Mouse (Mus musculus) liver, embryonic 11.5 days (tissue): ENCODE results near the gene Gm960. TPM values are rescaled to one million over a fixed set of nuclear protein-coding genes. Genes with fewer than 3 reads are reported as not detected.

Experiments used
- ATAC-seq: fragments of 200-750 bp; cut with Nextera tagmentation; replicated peaks from 2 replicates; pipeline ENCODE4 v1.8.0; 2017; ENCODE audit warnings: moderate number of reproducible peaks, mild to moderate bottlenecking, moderate TSS enrichment, moderate library complexity; ENCODE audit not compliant: low FRiP score
- DNase-seq: peaks from one replicate; pipeline ENCODE4 v3.0.0-alpha.2; 2017; ENCODE audit warnings: low spot score
- H3K27ac ChIP-seq: fragments of 300-500 bp; sonication (generic); 2 replicates; pipeline ENCODE4 v1.5.1; 2014; ENCODE audit warnings: mild to moderate bottlenecking, low read depth, low read length, control low read depth
- H3K27me3 ChIP-seq: fragments of 300-500 bp; sonication (generic); replicated peaks from 2 replicates; pipeline ENCODE4 v1.6.1; 2014; ENCODE audit warnings: low read length, mixed read lengths; ENCODE audit not compliant: control insufficient read depth, insufficient read depth
- H3K36me3 ChIP-seq: fragments of 300-500 bp; sonication (generic); 2 replicates; pipeline ENCODE4 v1.6.1; 2014; ENCODE audit warnings: mild to moderate bottlenecking, low read length, moderate library complexity, mixed read lengths; ENCODE audit not compliant: control insufficient read depth, insufficient read depth
- H3K4me1 ChIP-seq: fragments of 300-500 bp; sonication (generic); replicated peaks from 2 replicates; pipeline ENCODE4 v1.6.1; 2014; ENCODE audit warnings: low read length, mixed read lengths; ENCODE audit not compliant: control insufficient read depth, insufficient read depth
- H3K4me2 ChIP-seq: fragments of 300-500 bp; sonication (generic); 2 replicates; pipeline ENCODE4 v1.6.1; 2014; ENCODE audit warnings: mild to moderate bottlenecking, control low read depth, moderate library complexity
- H3K4me3 ChIP-seq: fragments of 300-500 bp; sonication (generic); 2 replicates; pipeline ENCODE4 v1.5.1; 2014; ENCODE audit warnings: low read depth, low read length, control low read depth
- H3K9ac ChIP-seq: fragments of 300-500 bp; sonication (generic); 2 replicates; pipeline ENCODE4 v1.6.1; 2014; ENCODE audit warnings: low read depth, low read length, control low read depth
- H3K9me3 ChIP-seq: fragments of 300-500 bp; sonication (generic); 2 replicates; pipeline ENCODE4 v1.6.1; 2016; ENCODE audit warnings: low read length, inconsistent platforms, mixed read lengths; ENCODE audit not compliant: control insufficient read depth
- WGBS: fragments of 180-500 bp; shearing (Covaris S2); extraction: QIAGEN DNeasy Blood & Tissue Kit; methylation state at CpG from one replicate; pipeline ENCODE4 v1.1.7; 2014; 5-methylcytosine and 5-hydroxymethylcytosine counted together
- polyA plus RNA-seq: library from polyadenylated mRNA; unstranded; fragments of >200 nt; fragmentation: Nextera tagmentation; extraction: Ambion mirVana; gene quantifications from 2 replicates; pipeline ENCODE4 v1.2.1, GENCODE M21; 2014

The Gm960 gene
- 0.82 and 2.0 TPM in 2 replicates for polyA plus RNA-seq

- peak within 1 kb of the TSS; percentile 53 for H3K4me3 ChIP-seq
- peaks cover 41% of the 10 kb centered on the region for H3K27me3 ChIP-seq
- H3K36me3 ChIP-seq: no peaks in the 10 kb centered on the region
- H3K9me3 ChIP-seq: no peaks in the 10 kb centered on the region
- H3K4me1 ChIP-seq: no peaks in the 10 kb centered on the region
- no peak within 1 kb of the TSS for H3K27ac ChIP-seq
- 2% methylated on average over 40 of the region's 40 CpGs for WGBS
- H3K4me2 ChIP-seq: peak within 1 kb of the TSS; percentile 74
- DNase-seq: peak; percentile 68
- H3K9ac ChIP-seq: no peak within 1 kb of the TSS; the same call in 1 of the 2 replicates
- peak; percentile 20; the same call in 1 of the 2 replicates for ATAC-seq
Measured at GRCm38 (mm10) chr19:4698205-4698677, at the start of gene Gm960. Gene Gm960 (minus strand): TSS chr19:4698668.

GRCm38 (mm10) chr19:4747631-4748312 lies 49.3 kb upstream of the Gm960 start:
- 85% methylated on average over 9 of the region's 9 CpGs for WGBS
- DNase-seq: no peak

GRCm38 (mm10) chr19:4746611-4747010 lies 48.1 kb upstream of the Gm960 start:
- no peak overlapping the region for H3K4me3 ChIP-seq
- H3K27me3 ChIP-seq: no peaks in the 10 kb centered on the region
- H3K27ac ChIP-seq: no peak overlapping the region
- DNase-seq (no peak), ATAC-seq (no peak)
- 84% methylated on average over 14 of the region's 14 CpGs for WGBS
- no peaks in the 10 kb centered on the region for H3K4me1 ChIP-seq
- no peaks in the 10 kb centered on the region for H3K36me3 ChIP-seq
- H3K4me2 ChIP-seq: no peak overlapping the region
- H3K9ac ChIP-seq: no peak overlapping the region
- no peaks in the 10 kb centered on the region for H3K9me3 ChIP-seq

More at GRCm38 (mm10) chr19:4747631-4748312, 49.3 kb upstream of the Gm960 start:
- Histone ChIP-seq H3K4me3 (no peak overlapping the region), H3K36me3 (no peaks in the 10 kb centered on the region), H3K4me1 (no peaks in the 10 kb centered on the region), H3K9me3 (no peaks in the 10 kb centered on the region), H3K27me3 (no peaks in the 10 kb centered on the region), H3K27ac (no peak overlapping the region), H3K4me2 (no peak overlapping the region), H3K9ac (no peak overlapping the region)
- ATAC-seq: no peak

GRCm38 (mm10) chr19:4745681-4746080 lies 47.2 kb upstream of the Gm960 start:
- no peak overlapping the region for H3K4me3 ChIP-seq
- 87% methylated on average over 10 of the region's 10 CpGs for WGBS
- H3K9ac ChIP-seq: no peak overlapping the region
- no peaks in the 10 kb centered on the region for H3K9me3 ChIP-seq
- H3K4me1 ChIP-seq: no peaks in the 10 kb centered on the region
- no peaks in the 10 kb centered on the region for H3K36me3 ChIP-seq
- no peaks in the 10 kb centered on the region for H3K27me3 ChIP-seq
- H3K27ac ChIP-seq: no peak overlapping the region
- DNase-seq (no peak), ATAC-seq (no peak)
- no peak overlapping the region for H3K4me2 ChIP-seq

GRCm38 (mm10) chr19:4745057-4745456 lies 46.6 kb upstream of the Gm960 start:
- Histone ChIP-seq H3K4me2 (no peak overlapping the region), H3K4me1 (no peaks in the 10 kb centered on the region), H3K9me3 (no peaks in the 10 kb centered on the region), H3K27ac (no peak overlapping the region), H3K9ac (no peak overlapping the region), H3K36me3 (no peaks in the 10 kb centered on the region), H3K27me3 (no peaks in the 10 kb centered on the region), H3K4me3 (no peak overlapping the region)
- DNase-seq: no peak
- WGBS: 79% methylated on average over 9 of the region's 9 CpGs
- ATAC-seq: no peak

- WGBS: 76% methylated on average over 14 of the region's 14 CpGs
- no peak for DNase-seq
Measured at GRCm38 (mm10) chr19:4744026-4744425, 45.6 kb upstream of the Gm960 start.

GRCm38 (mm10) chr19:4743524-4743923 lies 45.1 kb upstream of the Gm960 start:
- WGBS: 47% methylated on average over 5 of the region's 5 CpGs
- Histone ChIP-seq H3K36me3 (no peaks in the 10 kb centered on the region), H3K9ac (no peak overlapping the region), H3K4me2 (no peak overlapping the region), H3K27ac (no peak overlapping the region), H3K27me3 (no peaks in the 10 kb centered on the region), H3K4me3 (no peak overlapping the region), H3K9me3 (no peaks in the 10 kb centered on the region), H3K4me1 (no peaks in the 10 kb centered on the region)
- ATAC-seq (no peak), DNase-seq (no peak)

More at GRCm38 (mm10) chr19:4744026-4744425, 45.6 kb upstream of the Gm960 start:
- no peak overlapping the region for H3K4me3 ChIP-seq
- no peak overlapping the region for H3K9ac ChIP-seq
- H3K27ac ChIP-seq: no peak overlapping the region
- H3K9me3 ChIP-seq: no peaks in the 10 kb centered on the region
- ATAC-seq: no peak
- H3K36me3 ChIP-seq: no peaks in the 10 kb centered on the region
- H3K4me1 ChIP-seq: no peaks in the 10 kb centered on the region
- H3K27me3 ChIP-seq: no peaks in the 10 kb centered on the region
- no peak overlapping the region for H3K4me2 ChIP-seq

GRCm38 (mm10) chr19:4742229-4742628 lies 43.8 kb upstream of the Gm960 start:
- Histone ChIP-seq H3K9ac (no peak overlapping the region), H3K27ac (no peak overlapping the region), H3K4me3 (no peak overlapping the region), H3K4me2 (no peak overlapping the region), H3K4me1 (no peaks in the 10 kb centered on the region), H3K36me3 (no peaks in the 10 kb centered on the region), H3K9me3 (no peaks in the 10 kb centered on the region), H3K27me3 (no peaks in the 10 kb centered on the region)
- no peak for DNase-seq
- 86% methylated on average over 6 of the region's 6 CpGs for WGBS
- no peak for ATAC-seq

- no peak overlapping the region for H3K27ac ChIP-seq
- H3K27me3 ChIP-seq: no peaks in the 10 kb centered on the region
- no peak overlapping the region for H3K9ac ChIP-seq
- DNase-seq (no peak), ATAC-seq (no peak)
- no peaks in the 10 kb centered on the region for H3K36me3 ChIP-seq
- no peak overlapping the region for H3K4me2 ChIP-seq
- H3K4me1 ChIP-seq: no peaks in the 10 kb centered on the region
- H3K4me3 ChIP-seq: no peak overlapping the region
- WGBS: 73% methylated on average over 10 of the region's 10 CpGs
- no peaks in the 10 kb centered on the region for H3K9me3 ChIP-seq
Measured at GRCm38 (mm10) chr19:4741482-4741881, 43.0 kb upstream of the Gm960 start.
